Mouse (Mus musculus) megakaryocyte-erythroid progenitor cell, adult 5-6 weeks (primary cell): ENCODE measurements around the gene Fig4. TPM values are rescaled to one million over a fixed set of nuclear protein-coding genes. Genes with fewer than 3 reads are reported as not detected.

ENCODE experiments used
- ATAC-seq: replicated peaks from 2 replicates; pipeline ENCODE4 v1.8.0; 2016; ENCODE audit warnings: mild to moderate bottlenecking, inconsistent platforms; ENCODE audit not compliant: severe bottlenecking, poor library complexity, low FRiP score, low TSS enrichment
- total RNA-seq, 2 experiments: library from RNA; stranded (forward) in 1 of 2; stranded (reverse) in 1 of 2; fragments of 200-1000, 215-1000 nt in 1 of 2; fragments of >200 nt in 1 of 2; fragmentation: Nextera tagmentation in 1 of 2; gene quantifications; 2 replicates each; pipeline ENCODE4 v1.2.3; 2014 to 2017

Gene Fig4
- total RNA-seq, 2 experiments from 2014 or later: 11.8 to 20.5 TPM

- ATAC-seq: no peak
Measured at GRCm38 (mm10) chr10:41153229-41153750, 149.8 kb downstream of the Fig4 start.

- no peak for ATAC-seq
Measured at GRCm38 (mm10) chr10:41151901-41152300, 151.2 kb downstream of the Fig4 start.

GRCm38 (mm10) chr10:41151441-41151840, 151.6 kb downstream of the Fig4 start:
- no peak for ATAC-seq

- no peak for ATAC-seq
Measured at GRCm38 (mm10) chr10:41151021-41151420, 152.0 kb downstream of the Fig4 start.

- ATAC-seq: no peak
Measured at GRCm38 (mm10) chr10:41150496-41150895, 152.6 kb downstream of the Fig4 start.

GRCm38 (mm10) chr10:41149307-41149706, 153.8 kb downstream of the Fig4 start:
- peak; percentile 66 for ATAC-seq

- ATAC-seq: no peak
Measured at GRCm38 (mm10) chr10:41146141-41146540, 156.9 kb downstream of the Fig4 start.

Other genes with a start within 250 kb of the Fig4 start
- gene Gpr6, start 231.0 kb downstream of the Fig4 start, total RNA-seq (2014; fragmentation: Nextera tagmentation): not detected in 2 replicates
- gene Gpr6, start 231.0 kb downstream of the Fig4 start, total RNA-seq (2017): not detected in 2 replicates
- gene Ak9, start 720 bp upstream of the Fig4 start, total RNA-seq (2014; fragmentation: Nextera tagmentation): not detected in 2 replicates
- gene Ak9, start 720 bp upstream of the Fig4 start, total RNA-seq (2017): not detected in 2 replicates
- 8.9 and 9.9 TPM in 2 replicates for gene Zbtb24, start 147.1 kb upstream of the Fig4 start, total RNA-seq (2014; fragmentation: Nextera tagmentation)
- 11.8 and 21.9 TPM in 2 replicates for gene Zbtb24, start 147.1 kb upstream of the Fig4 start, total RNA-seq (2017)
- 2.6 and 19.8 TPM in 2 replicates for gene Mical1, start 173.1 kb upstream of the Fig4 start, total RNA-seq (2014; fragmentation: Nextera tagmentation)
- 1.9 and 14.4 TPM in 2 replicates for gene Mical1, start 173.1 kb upstream of the Fig4 start, total RNA-seq (2017)
- gene Smpd2, start 187.1 kb upstream of the Fig4 start, total RNA-seq (2014; fragmentation: Nextera tagmentation): 1.6 and 2.1 TPM in 2 replicates
- gene Smpd2, start 187.1 kb upstream of the Fig4 start, total RNA-seq (2017): 3.1 and 3.2 TPM in 2 replicates
- 0.84 TPM in 1 of 2 replicates, not detected in the other for gene Ppil6, start 187.2 kb upstream of the Fig4 start, total RNA-seq (2014; fragmentation: Nextera tagmentation)
- not detected in 2 replicates for gene Ppil6, start 187.2 kb upstream of the Fig4 start, total RNA-seq (2017)
- gene Cd164, start 216.2 kb upstream of the Fig4 start, total RNA-seq (2014; fragmentation: Nextera tagmentation): 100 and 107 TPM in 2 replicates
- gene Cd164, start 216.2 kb upstream of the Fig4 start, total RNA-seq (2017): 96.6 and 142 TPM in 2 replicates